Mouse (Mus musculus) left cerebral cortex, adult 2 months (tissue): ENCODE results near the gene Gm8871. TPM values are rescaled to one million over a fixed set of nuclear protein-coding genes. Genes with fewer than 3 reads are reported as not detected.
"Not testable (repeated sequence)": the region's sequence is repeated elsewhere in the genome, so short reads cannot be mapped to it uniquely, and the experiment has no call there.

Experiments used
- DNase-seq, 2 experiments: peaks; one replicate each; pipeline ENCODE4 v3.0.0; 2021 to 2022; ENCODE audit warnings: low spot score in 2 of 2, mixed read lengths in 1 of 2; ENCODE audit errors: extremely low spot score in 1 of 2
- H3K27ac ChIP-seq: fragments of 200-600 bp; 2 replicates; pipeline ENCODE4 v1.8.1; 2022
- H3K4me3 ChIP-seq: fragments of 200-600 bp; 2 replicates; pipeline ENCODE4 v1.8.1; 2022
- intact Hi-C: fragments of 180-260 bp; cut with DNase I; formaldehyde crosslinking; loops from one replicate; pipeline ENCODE4 v1.15.1; 2025
- long read RNA-seq, 2 experiments: library from polyadenylated mRNA; stranded (forward); transcript quantifications; one replicate each; pipeline ENCODE4 v2.0.0; 2021; ENCODE audit warnings: borderline mapping rate in 2 of 2
- total RNA-seq, 2 experiments: library from RNA; stranded (reverse); gene quantifications; 2 replicates each; pipeline ENCODE4 v1.2.3; 2021

Gene Gm8871
- not detected for total RNA-seq
- long read RNA-seq, experiment 1: 0 reads
- long read RNA-seq, experiment 2: 0 reads

- intact Hi-C loops, H3K4me3 ChIP-seq, DNase-seq, H3K27ac ChIP-seq: not testable (repeated sequence)
Observed at GRCm38 (mm10) chr5:10947505-10947904, at the start of gene Gm8871, which contains the start of gene Gm8857. Gene Gm8871, plus strand, starts transcription at chr5:10947805. Gene Gm8857, plus strand, starts transcription at chr5:10947807.

- intact Hi-C loops, H3K27ac ChIP-seq, DNase-seq, H3K4me3 ChIP-seq: not testable (repeated sequence)
Observed at GRCm38 (mm10) chr5:10953512-10953911, 5.9 kb downstream of the Gm8871 start.

- H3K27ac ChIP-seq, intact Hi-C loops, DNase-seq, H3K4me3 ChIP-seq: not testable (repeated sequence)
Observed at GRCm38 (mm10) chr5:10958057-10958456, 10.5 kb downstream of the Gm8871 start.

Other genes starting within 250 kb of the Gm8871 start
- gene Gm8857, start within 50 bp of the Gm8871 start, total RNA-seq: not detected
- not detected for gene Gm8879, start 179.8 kb downstream of the Gm8871 start, total RNA-seq
- gene Gm5861, start 235.3 kb downstream of the Gm8871 start, total RNA-seq: not detected